Mouse (Mus musculus): ENCODE results near the gene Vps13a. TPM values are rescaled to one million over a fixed set of nuclear protein-coding genes. Genes with fewer than 3 reads are reported as not detected.
A peak's percentile ranks its signal among the peaks of the same experiment; 100 is the strongest.
"Not testable (repeated sequence)": the region's sequence is repeated elsewhere in the genome, so short reads cannot be mapped to it uniquely, and the experiment has no call there.

The Vps13a gene
- total RNA-seq (2015) (25.9 and 27.4 TPM in 2 replicates), total RNA-seq (2017) (35.6 and 36.6 TPM in 2 replicates)

- ATAC-seq (ENCODE audit: poor library complexity, severe bottlenecking) = peak; percentile 92
Observed at GRCm38 (mm10) chr19:16780790-16781384, at the start of gene Vps13a. Gene Vps13a (minus strand): TSS chr19:16780933.

- no peak for ATAC-seq (ENCODE audit: poor library complexity, severe bottlenecking)
Observed at GRCm38 (mm10) chr19:16827657-16828056, 46.9 kb upstream of the Vps13a start.

GRCm38 (mm10) chr19:16825228-16825627 lies 44.5 kb upstream of the Vps13a start:
- no peak for ATAC-seq (ENCODE audit: poor library complexity, severe bottlenecking)

GRCm38 (mm10) chr19:16814848-16815247 lies 34.1 kb upstream of the Vps13a start:
- ATAC-seq (ENCODE audit: poor library complexity, severe bottlenecking) = no peak

GRCm38 (mm10) chr19:16813306-16813705 lies 32.6 kb upstream of the Vps13a start:
- ATAC-seq (ENCODE audit: poor library complexity, severe bottlenecking) = no peak

GRCm38 (mm10) chr19:16812072-16812608 lies 31.4 kb upstream of the Vps13a start:
- ATAC-seq (ENCODE audit: poor library complexity, severe bottlenecking) = no peak

- ATAC-seq (ENCODE audit: poor library complexity, severe bottlenecking) = no peak
Observed at GRCm38 (mm10) chr19:16805102-16805501, 24.4 kb upstream of the Vps13a start.

- no peak for ATAC-seq (ENCODE audit: poor library complexity, severe bottlenecking)
Observed at GRCm38 (mm10) chr19:16804578-16804977, 23.8 kb upstream of the Vps13a start.

- peak; percentile 73 for ATAC-seq (ENCODE audit: poor library complexity, severe bottlenecking)
Observed at GRCm38 (mm10) chr19:16802707-16803106, 22.0 kb upstream of the Vps13a start.

- no peak for ATAC-seq (ENCODE audit: poor library complexity, severe bottlenecking)
Observed at GRCm38 (mm10) chr19:16802123-16802522, 21.4 kb upstream of the Vps13a start.

- peak; percentile 18; the same call in 1 of the 2 replicates for ATAC-seq (ENCODE audit: poor library complexity, severe bottlenecking)
Observed at GRCm38 (mm10) chr19:16797923-16798322, 17.2 kb upstream of the Vps13a start.

GRCm38 (mm10) chr19:16794486-16794885 lies 13.8 kb upstream of the Vps13a start:
- ATAC-seq (ENCODE audit: poor library complexity, severe bottlenecking) = not testable (repeated sequence)

GRCm38 (mm10) chr19:16789930-16790329 lies 9.2 kb upstream of the Vps13a start:
- no peak for ATAC-seq (ENCODE audit: poor library complexity, severe bottlenecking)

- no peak for ATAC-seq (ENCODE audit: poor library complexity, severe bottlenecking)
Observed at GRCm38 (mm10) chr19:16784879-16785278, 4.1 kb upstream of the Vps13a start.

- peak; percentile 5; the same call in 1 of the 2 replicates for ATAC-seq (ENCODE audit: poor library complexity, severe bottlenecking)
Observed at GRCm38 (mm10) chr19:16781406-16782019, 780 bp upstream of the Vps13a start.

- peak; percentile 20; the same call in 1 of the 2 replicates for ATAC-seq (ENCODE audit: poor library complexity, severe bottlenecking)
Observed at GRCm38 (mm10) chr19:16780251-16780783, 416 bp downstream of the Vps13a start.

GRCm38 (mm10) chr19:16779786-16780185 lies 947 bp downstream of the Vps13a start:
- ATAC-seq (ENCODE audit: poor library complexity, severe bottlenecking) = no peak

GRCm38 (mm10) chr19:16779281-16779680 lies 1.5 kb downstream of the Vps13a start:
- ATAC-seq (ENCODE audit: poor library complexity, severe bottlenecking) = no peak

- ATAC-seq (ENCODE audit: poor library complexity, severe bottlenecking) = no peak
Observed at GRCm38 (mm10) chr19:16778578-16778977, 2.2 kb downstream of the Vps13a start.

- ATAC-seq (ENCODE audit: poor library complexity, severe bottlenecking) = no peak
Observed at GRCm38 (mm10) chr19:16777901-16778300, 2.8 kb downstream of the Vps13a start.

GRCm38 (mm10) chr19:16777391-16777790 lies 3.3 kb downstream of the Vps13a start:
- ATAC-seq (ENCODE audit: poor library complexity, severe bottlenecking) = not testable (repeated sequence)
